Mouse (Mus musculus): ENCODE measurements around the gene Tcf7l1.

Tcf7l1 gene

DNA sequence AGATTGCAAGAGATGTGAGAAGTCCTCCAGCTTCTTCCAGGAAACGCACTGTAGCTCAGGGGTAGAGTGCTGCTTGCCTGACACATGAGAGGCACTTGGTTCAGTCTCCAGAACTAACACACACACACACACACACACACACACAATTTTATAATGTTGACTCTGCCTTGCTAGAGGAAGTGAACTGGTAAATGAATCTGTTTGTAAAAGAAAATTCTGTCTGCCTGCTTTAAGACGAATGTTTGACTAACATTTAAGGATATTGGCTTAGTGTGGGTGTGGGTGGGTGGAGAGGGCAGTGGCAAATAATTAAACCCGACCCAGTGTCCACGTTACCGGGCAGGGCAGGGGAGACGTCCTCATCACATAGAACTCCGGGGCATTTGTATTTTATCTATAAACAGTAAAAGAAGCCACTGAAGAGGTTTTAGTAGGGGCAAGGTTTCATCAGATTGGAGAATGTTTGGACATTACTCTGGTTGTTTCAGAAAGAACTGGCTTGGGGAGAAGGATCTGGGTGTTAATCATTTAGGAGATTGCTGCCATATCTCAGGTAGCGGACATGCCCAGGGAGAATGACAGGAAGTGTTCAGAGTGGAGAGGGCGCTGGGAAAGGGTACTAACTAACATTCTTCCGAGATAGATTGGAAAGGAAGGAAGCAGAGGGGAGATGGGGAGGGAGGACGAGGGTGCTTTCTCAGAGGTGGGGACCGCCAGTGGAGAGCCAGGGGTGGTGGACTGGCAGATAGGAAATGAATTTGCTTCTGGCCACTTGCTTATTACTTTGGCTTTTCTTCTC, 169.1 kb downstream of the Tcf7l1 start:
- CTCF ChIA-PET = no interaction called here
- POLR2A ChIA-PET = interaction anchor here in 3 of 4 experiments (0.6 to 1.2 kb wide), 5 partner anchors 16 to 343 kb away, joined by 3 to 7 read pairs (median 3); partner anchors contain the start of genes Elmod3 (in 2 of the 3) and Retsat (in 2 of the 3)

DNA sequence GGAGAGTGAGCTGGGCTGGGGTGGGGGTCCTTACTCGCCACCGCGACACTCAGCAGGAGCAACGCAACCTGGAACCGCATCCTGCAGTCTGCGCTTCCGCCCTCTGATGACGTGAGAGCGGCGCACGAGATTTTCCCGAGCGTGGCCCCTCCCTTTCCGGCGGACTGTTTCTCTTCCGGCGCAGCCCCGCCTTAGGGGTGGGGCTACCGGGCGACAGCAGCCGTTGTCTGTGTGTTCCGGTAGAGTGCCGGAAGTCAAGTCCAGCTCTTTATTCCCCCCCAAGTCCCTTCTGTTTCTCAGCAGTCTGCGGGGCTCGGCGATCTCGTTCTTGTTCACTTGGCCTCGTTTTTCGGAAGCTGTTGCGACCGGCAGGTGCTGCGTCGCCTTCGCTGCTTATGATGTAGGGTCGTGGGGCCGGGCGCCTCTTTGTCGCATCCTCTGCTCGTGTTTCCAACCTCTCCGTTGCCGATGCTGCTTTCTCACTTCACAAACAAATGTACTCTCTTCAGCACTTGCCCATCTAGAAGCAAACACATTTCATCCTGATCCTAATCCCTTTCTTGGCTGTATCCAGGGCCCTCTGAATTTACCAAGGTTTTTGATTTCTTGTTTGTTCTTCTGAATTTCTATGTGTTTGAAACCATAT, 172.3 kb downstream of the Tcf7l1 start, which contains the start of gene Tgoln1:
Gene Tgoln1 (minus strand): TSS at position 358 of the 646 bp plus-strand sequence.
- ChIA-PET CTCF (interaction anchor here in 3 of 4 experiments (0.6 to 1.0 kb wide), 5 partner anchors 15 to 226 kb away, joined by 3 read pairs; partner anchors contain the start of genes Elmod3 (in 1 of the 3), Retsat (in 1 of the 3) and Vamp8 (in 1 of the 3)), POLR2A (interaction anchor here (0.5 to 3.0 kb wide), 60 partner anchors 8 to 400 kb away, joined by 3 to 18 read pairs (median 4); partner anchors contain the start of genes Elmod3 (in 3 of the 4), Mat2a (in 3 of the 4), Retsat (in 3 of the 4) and Tcf7l1 (in 2 of the 4))

DNA sequence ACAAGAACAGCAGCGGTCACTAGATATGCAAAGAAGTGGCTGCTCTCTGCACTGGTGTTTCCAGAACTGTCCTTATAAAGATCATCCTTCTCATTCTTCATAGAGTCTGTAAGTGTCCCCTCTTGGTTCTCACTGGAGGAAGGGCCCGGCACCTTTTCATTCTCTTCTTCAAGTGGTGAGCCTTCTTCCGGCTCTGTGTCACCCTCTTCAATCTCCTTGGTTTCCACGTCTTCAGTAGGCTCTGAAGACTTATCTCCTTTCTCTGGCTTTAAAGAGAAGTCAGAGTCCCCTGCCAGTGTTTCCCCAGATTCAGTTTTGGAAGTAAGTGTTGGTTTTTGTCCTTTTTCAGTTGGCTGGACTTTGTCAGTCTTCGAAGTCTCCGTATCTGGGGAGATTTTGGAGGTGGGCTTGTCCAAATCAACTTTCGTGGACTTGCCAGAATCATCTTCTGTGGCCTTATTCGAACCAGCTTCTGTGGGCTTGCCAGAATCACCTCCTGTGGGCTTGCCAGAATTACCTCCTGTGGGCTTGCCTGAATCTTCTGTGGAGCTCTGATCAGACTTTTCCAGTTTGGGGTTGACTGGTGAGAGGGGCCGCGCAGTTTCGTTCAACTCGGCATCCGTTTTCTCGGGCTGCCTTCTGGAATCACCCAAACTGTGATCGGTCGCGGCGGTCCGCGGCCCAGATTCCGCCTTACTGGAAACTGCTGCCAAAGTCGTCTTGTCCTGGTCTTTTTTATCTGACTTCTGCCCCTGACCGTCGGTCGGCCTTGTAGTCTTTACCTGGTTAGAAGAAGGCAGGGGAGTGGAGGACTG, 173.3 kb downstream of the Tcf7l1 start:
- CTCF ChIA-PET = no interaction called here

DNA sequence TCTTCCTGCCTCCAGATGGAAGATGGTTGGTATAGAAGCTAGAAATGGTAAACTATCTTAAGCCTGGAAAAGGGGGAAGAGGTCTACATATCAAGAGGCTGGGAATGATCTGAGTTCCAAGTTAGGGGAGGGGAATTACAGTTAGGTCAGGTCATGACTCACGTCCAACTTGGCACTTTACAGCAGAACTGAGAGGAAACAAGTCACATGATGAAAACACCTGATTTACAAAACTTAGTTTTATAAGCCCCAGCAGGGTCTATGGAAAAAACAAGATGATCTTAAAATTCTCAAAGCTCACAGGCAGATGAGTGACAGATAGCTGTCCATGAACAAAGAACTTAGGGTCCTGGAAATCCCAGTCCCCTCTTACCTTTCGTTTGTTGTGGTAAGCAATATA, 173.9 kb downstream of the Tcf7l1 start:
- CTCF ChIA-PET = no interaction called here
- POLR2A ChIA-PET = interaction anchor here in 2 of 4 experiments (0.5 to 3.0 kb wide), 8 partner anchors 7 to 287 kb away, joined by 3 to 18 read pairs (median 4); no protein-coding TSS in a partner anchor

More for the DNA sequence above, 173.3 kb downstream of the Tcf7l1 start:
- POLR2A ChIA-PET = interaction anchor here in 3 of 4 experiments (0.6 to 3.0 kb wide), 30 partner anchors 7 to 343 kb away, joined by 3 to 18 read pairs (median 4); partner anchors contain the start of genes Elmod3 (in 2 of the 3), Retsat (in 2 of the 3), Ggcx (in 1 of the 3) and Mat2a (in 1 of the 3)

DNA sequence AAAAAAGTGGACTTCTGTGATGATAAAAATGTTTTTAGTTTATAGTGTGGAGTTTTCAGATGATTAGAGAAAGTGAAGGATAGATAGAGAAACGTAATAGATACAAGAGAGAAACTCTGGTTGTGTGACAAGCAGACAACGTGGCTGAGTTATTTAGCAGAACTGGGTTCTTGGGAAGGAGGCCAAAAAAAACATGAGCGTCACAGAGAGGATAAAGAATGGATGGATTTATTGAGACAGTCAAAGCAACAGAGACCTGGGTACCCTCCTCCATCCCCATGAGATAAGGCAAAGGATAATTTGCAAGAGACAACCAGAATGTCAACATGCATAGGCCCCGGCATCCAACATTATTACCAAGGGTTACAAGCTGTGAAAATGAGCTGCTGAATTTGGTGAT, 178.8 kb downstream of the Tcf7l1 start:
- ChIA-PET POLR2A (interaction anchor here in 3 of 4 experiments (0.8 to 4.8 kb wide), 8 partner anchors 9 to 198 kb away, joined by 3 to 32 read pairs (median 5); partner anchors contain the start of genes Elmod3 (in 3 of the 3), Retsat (in 3 of the 3) and Tcf7l1 (in 1 of the 3)), CTCF (interaction anchor here in 1 of 4 experiments (0.7 kb wide), 1 partner anchor 36 kb away, joined by 6 read pairs; no protein-coding TSS in a partner anchor)

DNA sequence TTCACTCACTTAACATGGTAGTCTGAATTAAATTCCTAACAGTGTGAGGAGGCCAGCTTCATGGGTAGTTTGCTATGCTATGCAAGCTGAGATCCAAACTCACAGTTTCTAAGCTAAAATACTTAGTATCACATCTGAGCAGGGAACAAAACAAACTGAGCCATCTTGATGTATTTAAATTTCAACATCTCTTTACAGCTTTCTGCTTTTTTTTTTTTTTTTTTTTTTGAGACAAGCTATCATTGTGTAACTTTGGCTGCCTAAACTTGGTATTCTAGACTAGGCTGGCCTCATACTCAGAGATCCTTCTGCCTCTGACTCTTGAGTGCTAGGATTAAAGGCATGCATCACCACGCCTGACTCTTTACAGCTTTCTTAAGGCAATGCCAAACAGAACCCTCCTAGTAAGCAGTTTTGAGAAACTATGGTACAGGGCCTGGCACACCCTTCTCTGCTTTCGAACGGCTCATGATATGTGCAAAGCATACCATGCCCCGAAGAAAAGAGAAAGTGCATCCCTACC, 180.3 kb downstream of the Tcf7l1 start:
- ChIA-PET POLR2A (interaction anchor here (0.6 to 4.8 kb wide), 28 partner anchors 8 to 524 kb away, joined by 3 to 32 read pairs (median 4); partner anchors contain the start of genes Tgoln1 (in 4 of the 4), Elmod3 (in 2 of the 4), Retsat (in 2 of the 4) and Tcf7l1 (in 1 of the 4)), CTCF (interaction anchor here in 2 of 4 experiments (0.5 to 1.6 kb wide), 4 partner anchors 8 to 269 kb away, joined by 3 to 4 read pairs (median 3); partner anchors contain the start of genes Elmod3 (in 1 of the 2) and Retsat (in 1 of the 2))

DNA sequence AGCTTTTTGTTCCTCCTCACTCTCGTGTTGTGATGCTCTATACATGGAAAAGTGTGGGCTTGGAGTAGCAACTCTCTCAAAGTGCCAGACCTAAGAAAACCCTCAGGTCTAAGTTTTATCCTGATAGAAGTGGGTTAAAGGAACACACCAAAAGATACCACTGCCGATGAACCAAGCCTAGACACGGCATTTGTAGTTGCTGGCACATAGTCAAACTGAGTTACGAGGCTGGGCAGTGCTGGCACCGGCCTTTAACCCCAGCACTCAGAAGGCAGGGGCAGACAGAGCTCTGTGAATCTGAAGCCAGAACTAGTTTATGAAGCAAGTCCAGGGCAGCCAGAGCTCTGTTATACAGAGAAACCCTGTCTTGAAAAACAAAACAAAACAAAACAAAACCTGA, 181.4 kb downstream of the Tcf7l1 start:
- CTCF ChIA-PET = interaction anchor here in 1 of 4 experiments (1.6 kb wide), 1 partner anchor 59 kb away, joined by 3 read pairs; no protein-coding TSS in a partner anchor

DNA sequence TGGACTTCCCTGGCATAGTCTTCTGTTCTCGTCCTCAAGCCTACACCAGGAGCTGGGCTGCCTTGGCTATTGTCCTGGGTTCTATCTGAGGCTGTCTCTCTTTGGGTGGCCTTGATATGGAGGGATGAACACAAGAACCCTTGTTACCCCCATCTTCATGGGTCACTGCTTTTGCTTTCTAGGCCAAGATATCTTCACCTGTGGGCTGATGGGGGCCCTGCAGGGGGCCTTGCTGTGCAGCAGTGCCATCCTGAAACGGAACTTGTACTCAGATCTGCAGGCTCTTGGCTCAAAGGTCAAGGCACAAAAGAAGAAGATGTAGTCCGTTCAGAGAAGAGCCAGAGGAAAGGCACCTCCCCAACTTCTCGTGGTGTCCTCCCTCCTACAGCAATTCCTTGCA, 182.0 kb downstream of the Tcf7l1 start:
- CTCF ChIA-PET = no interaction called here
- POLR2A ChIA-PET = interaction anchor here in 3 of 4 experiments (1.1 to 4.8 kb wide), 8 partner anchors 8 to 285 kb away, joined by 3 to 32 read pairs (median 9); partner anchors contain the start of genes Tgoln1 (in 3 of the 3), Elmod3 (in 2 of the 3) and Retsat (in 2 of the 3)

More for the DNA sequence above, 181.4 kb downstream of the Tcf7l1 start:
- POLR2A ChIA-PET = interaction anchor here (0.6 to 4.8 kb wide), 16 partner anchors 9 to 566 kb away, joined by 3 to 32 read pairs (median 4); partner anchors contain the start of genes Tgoln1 (in 4 of the 4), Elmod3 (in 2 of the 4), Retsat (in 2 of the 4) and Tcf7l1 (in 1 of the 4)

DNA sequence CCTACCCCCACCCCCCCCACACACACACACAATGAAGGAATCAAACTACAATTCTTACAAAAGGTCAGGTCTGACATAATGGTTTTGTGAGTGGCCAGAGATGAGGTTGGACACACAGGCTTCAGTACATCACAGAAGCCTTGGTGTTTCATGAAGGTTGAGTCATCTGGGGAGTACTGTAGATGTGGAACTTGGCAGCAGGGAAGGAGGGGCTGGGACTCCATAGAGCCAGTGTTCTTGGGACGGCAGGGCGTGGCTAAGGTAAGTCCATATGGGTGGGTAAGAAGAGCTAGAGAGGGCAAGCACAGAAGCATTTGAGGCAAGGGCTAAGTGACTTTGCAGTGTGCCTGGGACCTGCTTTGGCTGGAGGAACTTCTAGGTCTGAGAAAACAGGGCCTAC, 185.0 kb downstream of the Tcf7l1 start:
- POLR2A ChIA-PET = interaction anchor here in 2 of 4 experiments (0.6 to 3.5 kb wide), 12 partner anchors 9 to 238 kb away, joined by 3 to 13 read pairs (median 3); partner anchors contain the start of genes Mat2a (in 2 of the 2) and Tgoln1 (in 1 of the 2)
- CTCF ChIA-PET = interaction anchor here in 1 of 4 experiments (1.8 kb wide), 1 partner anchor 43 kb away, joined by 4 read pairs; no protein-coding TSS in a partner anchor

DNA sequence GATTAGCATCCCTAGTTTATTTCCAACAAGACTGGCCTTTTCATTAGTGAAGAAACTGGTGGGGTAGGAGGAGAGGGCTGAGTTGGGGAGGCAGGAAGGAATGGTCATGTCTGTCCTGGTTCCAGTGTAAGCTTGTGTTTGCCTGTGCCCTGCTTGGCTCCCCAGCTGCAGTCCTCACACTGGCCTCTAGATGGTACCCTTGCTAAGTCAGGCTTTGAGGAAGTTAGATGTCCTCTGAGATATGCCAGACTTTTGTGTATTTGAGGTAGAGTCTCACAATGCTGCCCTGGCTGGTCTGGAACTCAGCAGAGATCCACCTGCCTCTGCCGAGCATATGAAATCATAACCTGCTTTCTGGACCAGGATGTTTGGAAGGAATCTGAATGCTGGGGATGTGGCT, 187.3 kb downstream of the Tcf7l1 start:
- POLR2A ChIA-PET = interaction anchor here in 3 of 4 experiments (0.6 to 4.4 kb wide), 17 partner anchors 8 to 240 kb away, joined by 3 to 21 read pairs (median 4); partner anchors contain the start of genes Tgoln1 (in 2 of the 3) and Mat2a (in 1 of the 3)

DNA sequence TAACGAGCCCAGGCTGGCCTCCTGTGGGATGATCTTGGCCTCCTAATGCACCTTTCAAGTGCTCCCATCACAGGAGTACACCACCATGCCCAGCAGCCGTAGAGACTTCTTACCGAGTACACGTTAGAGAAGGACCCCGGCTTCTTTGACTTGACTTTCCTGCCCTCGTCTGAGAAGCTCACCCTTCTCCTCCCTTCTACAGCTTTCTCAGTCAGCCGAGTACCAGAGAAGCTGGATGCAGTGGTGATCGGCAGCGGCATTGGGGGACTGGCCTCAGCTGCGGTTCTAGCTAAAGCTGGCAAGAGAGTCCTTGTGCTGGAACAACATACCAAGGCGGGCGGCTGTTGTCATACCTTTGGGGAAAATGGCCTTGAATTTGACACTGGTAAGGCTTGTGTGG, 188.3 kb downstream of the Tcf7l1 start:
- CTCF ChIA-PET = interaction anchor here in 2 of 4 experiments (0.6 to 1.2 kb wide), 4 partner anchors 8 to 187 kb away, joined by 3 to 7 read pairs (median 4); partner anchors contain the start of genes Ggcx (in 1 of the 2) and Tgoln1 (in 1 of the 2)
- POLR2A ChIA-PET = interaction anchor here in 2 of 4 experiments (1.4 to 4.4 kb wide), 5 partner anchors 8 to 189 kb away, joined by 4 to 32 read pairs (median 16); partner anchors contain the start of genes Mat2a (in 1 of the 2) and Tcf7l1 (in 1 of the 2)

More for the DNA sequence above, 187.3 kb downstream of the Tcf7l1 start:
- CTCF ChIA-PET = interaction anchor here (0.5 to 1.6 kb wide), 23 partner anchors 11 to 250 kb away, joined by 3 to 8 read pairs (median 3); partner anchors contain the start of genes Ggcx (in 1 of the 4) and Tgoln1 (in 1 of the 4)

DNA sequence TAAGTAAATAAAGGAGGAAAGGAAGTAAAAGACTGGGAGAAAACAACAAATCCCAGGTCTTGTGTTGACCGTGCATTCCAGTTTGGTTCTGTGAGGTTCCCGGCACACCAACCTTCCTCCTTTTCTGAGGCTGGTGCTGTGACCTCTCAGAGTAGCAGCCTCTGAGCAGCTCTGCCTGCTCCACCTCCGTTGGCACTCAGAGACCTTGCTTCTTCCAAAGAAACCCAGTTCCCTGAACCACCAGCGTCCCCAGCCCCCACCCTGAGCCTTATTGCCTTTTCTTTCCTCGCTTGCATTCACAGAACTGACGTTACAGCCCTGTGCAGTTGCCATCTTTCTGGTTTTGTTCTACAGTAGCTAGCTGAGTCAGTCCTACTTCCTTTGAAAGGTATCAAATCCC, 188.8 kb downstream of the Tcf7l1 start:
- ChIA-PET CTCF (interaction anchor here in 1 of 4 experiments (0.6 to 2.3 kb wide), 2 partner anchors 8 to 186 kb away, joined by 3 to 6 read pairs; partner anchors contain the start of gene Ggcx), POLR2A (interaction anchor here in 2 of 4 experiments (0.6 to 4.4 kb wide), 8 partner anchors 8 to 223 kb away, joined by 3 to 32 read pairs (median 16); partner anchors contain the start of genes Mat2a (in 1 of the 2), Tcf7l1 (in 1 of the 2) and Tgoln1 (in 1 of the 2))

DNA sequence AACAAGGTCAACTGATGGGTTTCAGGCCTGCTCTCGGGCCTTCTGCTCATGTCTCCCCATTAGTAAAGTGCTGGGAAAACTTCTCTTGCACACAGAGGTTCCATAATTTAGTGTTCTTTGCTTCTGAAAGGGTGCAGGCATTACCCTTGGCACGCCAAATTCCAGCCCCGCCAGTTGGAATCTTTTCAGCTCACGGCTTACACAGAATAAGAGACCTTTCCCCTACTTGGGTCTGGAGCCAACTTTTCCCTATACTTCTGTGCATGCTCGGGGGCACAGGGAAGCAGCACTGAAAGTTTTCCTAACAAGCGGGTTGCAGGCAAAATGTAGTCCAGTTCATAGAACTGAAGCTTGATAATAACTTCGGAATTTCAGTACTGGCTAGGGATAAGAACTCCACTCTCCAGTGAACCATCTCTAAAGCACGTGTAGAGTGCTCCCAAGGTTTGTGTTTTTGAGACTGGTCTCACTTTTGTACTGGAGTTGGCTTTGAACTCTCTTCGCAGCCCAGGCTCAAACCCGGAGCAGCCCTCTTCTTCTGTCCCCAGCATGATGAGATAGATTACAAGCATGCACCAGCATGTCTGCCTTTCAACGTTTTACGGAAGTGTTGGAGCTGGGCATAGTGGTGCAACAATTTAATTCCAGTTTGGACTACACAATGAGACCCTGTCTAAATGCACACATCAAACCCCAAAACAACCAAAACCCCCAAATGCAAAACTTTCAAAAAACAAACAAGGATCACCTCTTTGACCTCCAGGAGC, 190.1 kb downstream of the Tcf7l1 start:
- ChIA-PET CTCF (interaction anchor here (0.5 to 2.3 kb wide), 12 partner anchors 10 to 815 kb away, joined by 3 to 6 read pairs (median 4); partner anchors contain the start of genes Ggcx (in 1 of the 4) and Tgoln1 (in 1 of the 4)), POLR2A (interaction anchor here (0.6 to 4.4 kb wide), 63 partner anchors 10 to 411 kb away, joined by 3 to 32 read pairs (median 4); partner anchors contain the start of genes Tgoln1 (in 3 of the 4), Mat2a (in 2 of the 4), Capg (in 1 of the 4) and Ggcx (in 1 of the 4))

DNA sequence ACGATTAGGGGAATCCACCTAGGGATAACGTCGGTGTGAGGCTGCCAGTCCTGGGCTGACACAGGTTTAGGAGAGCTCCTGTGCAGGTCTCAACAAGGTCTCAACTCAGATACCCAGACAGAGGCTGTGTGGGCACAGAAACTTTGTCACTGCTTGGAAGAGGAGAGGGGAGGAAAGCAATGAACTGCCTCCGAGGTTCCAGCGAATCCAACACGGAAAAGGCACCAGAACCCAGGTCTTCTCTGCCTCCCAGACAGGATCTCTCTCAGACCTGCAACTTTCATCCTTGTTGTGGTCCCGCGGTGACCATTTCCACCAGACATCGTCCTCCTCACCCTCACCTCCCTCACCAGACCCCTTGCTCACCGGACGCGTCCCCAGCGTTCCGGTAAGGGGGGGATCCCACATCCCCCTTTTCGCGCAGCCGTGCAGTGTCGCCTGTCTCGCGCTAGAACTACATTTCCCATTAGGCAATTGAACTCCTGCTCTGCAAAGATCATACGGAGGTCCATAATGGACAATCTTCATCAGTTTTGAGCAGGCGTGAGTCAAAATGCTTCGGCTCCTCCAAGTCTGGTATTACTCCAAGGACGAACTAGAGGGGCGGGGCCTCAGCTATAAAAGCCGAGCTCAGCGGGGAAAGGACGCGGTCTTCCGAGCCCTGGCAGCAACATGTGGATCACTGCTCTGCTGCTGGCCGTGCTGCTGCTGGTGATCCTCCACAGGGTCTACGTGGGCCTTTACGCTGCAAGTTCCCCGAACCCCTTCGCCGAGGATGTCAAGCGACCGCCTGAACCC, 190.9 kb downstream of the Tcf7l1 start, which contains the start of the genes Elmod3 and Retsat:
Gene Elmod3 (minus strand): TSS at position 458 of the 798 bp plus-strand sequence.
Gene Retsat (plus strand): TSS at position 520 of the 798 bp plus-strand sequence.
- POLR2A ChIA-PET = interaction anchor here (0.6 to 4.4 kb wide), 63 partner anchors 10 to 410 kb away, joined by 3 to 32 read pairs (median 4); partner anchors contain the start of genes Tgoln1 (in 3 of the 4), Mat2a (in 2 of the 4), Capg (in 1 of the 4) and Ggcx (in 1 of the 4)
- CTCF ChIA-PET = interaction anchor here (0.5 to 2.3 kb wide), 10 partner anchors 11 to 227 kb away, joined by 3 to 6 read pairs (median 4); partner anchors contain the start of genes Ggcx (in 1 of the 4) and Tgoln1 (in 1 of the 4)

All from embryonic stem cell, embryonic (primary cell).